Mouse (Mus musculus) cerebellum, postnatal 36 days (tissue): Measurements from ENCODE around the gene Tubgcp6.
A peak's percentile ranks its signal among the peaks of the same experiment; 100 is the strongest.

ENCODE experiments used
- DNase-seq, 2 experiments: peaks; one replicate each; pipeline ENCODE4 v3.0.0; 2021 to 2022; ENCODE audit warnings: mixed read lengths in 2 of 2

The Tubgcp6 gene

GRCm38 (mm10) chr15:89061761-89062517 lies 61.0 kb downstream of the Tubgcp6 start:
- no peak for DNase-seq

GRCm38 (mm10) chr15:89060811-89061460 lies 62.0 kb downstream of the Tubgcp6 start:
- DNase-seq: peak; percentile 24 to 25

- peak; percentile 56 to 66 for DNase-seq
Observed at GRCm38 (mm10) chr15:89060032-89060681, 62.8 kb downstream of the Tubgcp6 start.

- DNase-seq: peak; percentile 60 to 67
Observed at GRCm38 (mm10) chr15:89059161-89059931, 63.6 kb downstream of the Tubgcp6 start, which contains the start of gene Panx2. Gene Panx2 (plus strand): TSS chr15:89059734.

GRCm38 (mm10) chr15:89058736-89059135 lies 64.2 kb downstream of the Tubgcp6 start:
- peak in 1 of 2 experiments; percentile 15 for DNase-seq

GRCm38 (mm10) chr15:89054666-89055065 lies 68.2 kb downstream of the Tubgcp6 start:
- DNase-seq: no peak
